Mouse (Mus musculus): ENCODE measurements around the gene Npas2.

Npas2 gene

DNA sequence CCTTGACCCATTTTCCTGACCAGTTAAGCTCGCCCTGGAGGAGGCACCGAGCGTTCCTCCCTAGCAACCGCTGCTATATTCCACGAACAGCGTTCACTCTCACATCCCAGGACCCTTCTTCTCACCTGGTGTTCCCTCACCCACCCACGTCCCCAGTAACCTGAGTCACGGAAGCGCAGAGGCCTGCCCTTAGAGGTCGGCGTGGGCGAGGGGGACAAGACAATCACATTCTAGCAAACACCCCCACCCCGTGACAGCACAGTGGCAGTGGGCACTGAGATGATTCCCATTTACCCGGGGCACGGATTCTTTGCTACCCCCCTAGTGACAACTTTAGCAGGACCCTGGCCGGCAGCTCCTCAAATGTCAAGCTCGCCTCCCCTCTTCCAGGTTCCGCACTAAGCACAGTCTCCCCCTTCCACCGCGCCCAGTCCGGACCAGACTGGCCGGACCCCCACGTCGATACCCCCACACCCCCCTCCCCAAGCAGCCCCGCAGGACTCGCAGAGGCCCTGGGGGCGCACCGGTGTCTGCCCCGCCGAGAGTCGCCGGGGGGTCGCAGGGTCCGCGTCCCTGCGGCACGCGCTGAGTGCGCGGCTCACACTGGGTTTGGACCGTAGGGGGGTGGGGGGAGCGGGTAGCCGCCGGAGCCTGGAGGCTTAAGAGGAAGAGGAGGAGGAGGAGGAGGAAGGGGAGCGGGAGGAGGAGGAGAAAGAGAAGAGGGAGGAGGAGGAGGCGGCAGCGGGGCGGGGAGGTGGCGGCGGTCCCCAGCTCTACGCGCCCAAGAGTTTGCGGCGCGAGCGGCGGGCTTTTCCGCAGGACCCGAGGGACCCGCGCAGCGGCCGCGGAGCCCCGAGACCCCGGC is at the start of gene Npas2:
Npas2 (plus strand) TSS at position 735 of the 865 bp plus-strand sequence.
- DNase-seq (ENCODE audit: low read depth): no peak

- no peak for DNase-seq (ENCODE audit: low read depth)
Measured at GRCm38 (mm10) chr1:39156778-39157177, 36.8 kb upstream of the Npas2 start.

DNA sequence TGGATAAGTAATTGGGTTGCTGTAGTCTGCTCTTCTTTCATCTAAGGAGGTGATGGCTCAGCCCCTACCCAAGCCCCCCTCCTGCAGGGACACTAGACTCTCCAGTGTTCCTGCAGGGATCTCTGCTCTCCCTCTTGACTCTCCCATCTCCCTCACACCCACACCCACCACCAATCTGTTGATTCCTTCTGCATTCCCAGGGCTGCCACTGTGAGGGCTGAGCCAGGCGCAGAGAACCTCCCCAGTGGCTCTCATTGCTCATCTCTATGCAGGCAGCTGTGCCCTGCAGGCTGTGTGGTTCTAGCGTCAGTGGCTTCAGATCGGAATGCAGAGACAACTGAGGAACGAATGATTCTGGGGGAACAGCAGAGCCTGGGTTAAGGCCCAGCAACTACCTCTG is 33.4 kb upstream of the Npas2 start:
- DNase-seq (ENCODE audit: low read depth): no peak

GRCm38 (mm10) chr1:39163077-39163476 is 30.5 kb upstream of the Npas2 start:
- no peak for DNase-seq (ENCODE audit: low read depth)

GRCm38 (mm10) chr1:39176690-39177089 is 16.8 kb upstream of the Npas2 start:
- DNase-seq (ENCODE audit: low read depth): no peak

DNA sequence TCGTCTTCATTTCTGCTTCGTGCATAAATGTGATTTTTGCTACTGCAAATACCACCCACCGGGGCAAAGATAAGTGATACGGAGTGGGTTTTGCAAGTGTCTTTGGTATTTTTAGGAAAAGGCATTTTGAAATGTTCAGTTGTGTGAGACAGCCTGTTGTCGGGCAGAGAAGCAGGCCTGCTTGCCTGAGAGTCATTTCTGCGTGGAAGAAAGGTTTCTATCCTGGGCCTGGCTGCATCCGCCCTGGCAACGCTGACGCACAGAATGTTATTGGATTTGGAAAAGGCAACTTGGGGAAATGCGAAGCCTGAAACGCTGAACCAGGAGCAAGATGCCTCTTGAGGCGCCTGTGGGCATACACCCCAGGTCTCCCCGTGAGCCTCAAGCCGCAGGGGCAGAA is 16.3 kb upstream of the Npas2 start:
- no peak for DNase-seq (ENCODE audit: low read depth)

DNA sequence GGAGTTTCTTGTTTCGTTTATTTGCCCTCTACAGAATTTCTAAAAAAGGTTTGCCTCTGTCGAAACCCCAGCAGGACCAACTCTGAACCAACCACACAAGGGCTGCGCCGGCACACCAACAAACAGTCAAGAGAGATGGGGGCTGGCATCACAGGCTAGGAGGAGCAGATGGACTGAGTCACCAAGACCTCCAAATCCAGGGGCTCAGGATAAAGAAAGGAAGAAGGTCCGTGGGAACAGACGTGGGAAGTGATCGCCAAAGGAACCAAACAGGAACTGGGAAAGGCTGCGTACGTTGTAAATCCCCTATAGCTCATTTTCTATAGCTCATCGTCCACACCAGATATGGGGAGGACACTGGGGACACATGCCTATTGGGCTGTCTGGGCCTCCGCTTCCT is 13.7 kb upstream of the Npas2 start:
- no peak for DNase-seq (ENCODE audit: low read depth)

DNA sequence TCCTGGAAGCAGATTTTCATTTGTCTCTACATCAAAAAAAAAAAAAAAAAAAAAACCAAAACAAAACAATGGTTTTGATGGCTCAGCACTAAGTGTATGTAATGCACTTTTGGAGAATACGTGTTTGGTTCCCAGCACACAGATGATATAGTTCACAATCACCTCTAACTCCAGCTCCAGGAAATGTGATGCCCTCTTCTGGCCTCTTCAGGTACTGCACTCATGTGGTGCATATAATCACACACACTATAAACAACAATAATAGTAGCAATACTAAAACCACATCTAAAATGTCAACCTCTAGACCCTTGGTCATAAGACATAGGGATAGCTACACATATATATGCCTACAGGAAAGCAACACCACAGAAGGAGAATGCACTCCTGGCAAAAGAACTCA is 13.0 kb upstream of the Npas2 start:
- no peak for DNase-seq (ENCODE audit: low read depth)

- DNase-seq (ENCODE audit: low read depth): no peak
Measured at GRCm38 (mm10) chr1:39181901-39182300, 11.6 kb upstream of the Npas2 start.

GRCm38 (mm10) chr1:39185833-39186232 is 7.7 kb upstream of the Npas2 start:
- no peak for DNase-seq (ENCODE audit: low read depth)

DNA sequence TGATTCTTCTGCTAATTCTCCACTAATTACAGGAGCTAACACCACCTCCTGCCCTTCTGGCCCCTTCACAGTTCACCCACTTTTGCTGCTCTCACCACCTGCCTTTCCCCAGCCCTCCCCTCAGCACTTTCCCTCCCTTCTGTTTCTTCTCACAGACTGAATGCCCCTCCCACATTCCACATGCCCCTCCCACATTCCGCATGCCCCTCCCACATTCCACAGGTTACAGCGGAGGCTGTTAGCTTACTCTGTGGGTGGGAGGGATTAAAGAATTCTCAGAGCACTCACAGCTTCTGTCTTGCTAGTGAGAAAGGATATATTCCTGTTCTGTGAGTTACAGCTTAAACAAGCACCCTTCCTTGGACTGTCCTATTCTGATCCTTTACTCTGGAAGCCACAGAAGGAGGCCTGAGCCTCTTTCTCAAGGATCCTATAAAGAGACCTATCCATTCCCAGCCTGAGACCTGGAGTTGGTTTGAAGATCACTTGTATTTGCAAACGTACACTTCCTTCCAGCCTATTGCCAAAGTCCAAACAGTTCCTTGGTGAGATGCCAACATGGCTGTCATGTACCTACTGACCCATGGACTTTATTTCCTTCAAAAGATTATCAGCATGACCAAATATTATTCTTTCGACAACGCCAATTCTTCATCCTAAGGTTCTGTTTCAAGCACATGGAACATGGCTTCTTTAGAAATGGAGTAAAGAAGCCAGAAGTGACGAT is 6.7 kb upstream of the Npas2 start:
- no peak for DNase-seq (ENCODE audit: low read depth)

GRCm38 (mm10) chr1:39191122-39191521 is 2.4 kb upstream of the Npas2 start:
- DNase-seq (ENCODE audit: low read depth): no peak

- DNase-seq (ENCODE audit: low read depth): no peak
Measured at GRCm38 (mm10) chr1:39192460-39192996, 1.0 kb upstream of the Npas2 start.

DNA sequence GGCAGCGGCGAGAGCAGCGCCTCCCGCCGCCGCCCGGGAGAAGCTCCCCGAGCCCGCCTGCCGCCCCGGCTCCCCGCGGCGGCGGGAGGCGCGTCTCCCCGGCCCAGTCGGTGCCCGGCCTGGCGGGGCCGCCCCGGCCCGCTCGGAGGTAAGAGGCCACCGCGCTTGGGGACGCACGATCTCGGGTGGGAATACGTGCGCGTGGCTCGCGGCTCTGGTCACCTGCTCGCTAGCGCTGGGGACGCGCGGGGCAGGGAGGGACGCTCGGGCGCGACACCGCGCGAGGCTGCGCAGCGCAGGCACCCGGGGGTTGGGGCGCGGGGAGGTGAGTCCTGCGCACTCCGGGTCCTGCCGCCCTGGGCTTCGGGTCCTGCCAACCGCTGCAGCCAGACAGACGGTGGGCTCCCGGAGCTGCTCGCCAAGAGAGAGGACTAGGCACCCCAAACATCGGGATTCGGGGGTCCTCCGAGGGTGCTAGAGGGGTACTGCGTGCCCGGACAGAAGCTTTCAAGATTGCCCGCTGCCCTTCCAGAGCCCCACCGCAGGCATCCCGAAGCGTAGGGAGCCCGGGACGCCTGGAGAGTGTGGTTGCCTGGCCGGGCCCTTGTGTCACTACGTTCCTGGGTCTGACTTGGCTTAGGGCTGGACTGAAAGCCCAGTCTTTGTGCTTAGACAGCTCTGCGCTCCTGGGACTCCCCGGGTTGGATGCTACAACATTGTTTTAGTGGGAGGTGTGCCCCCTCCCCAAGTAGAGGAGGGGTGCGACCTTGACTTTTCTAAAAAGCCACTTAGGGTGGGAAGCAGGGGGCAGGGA is 538 bp downstream of the Npas2 start:
- no peak for DNase-seq (ENCODE audit: low read depth)

- DNase-seq (ENCODE audit: low read depth): no peak
Measured at GRCm38 (mm10) chr1:39194959-39195358, 1.4 kb downstream of the Npas2 start.

DNA sequence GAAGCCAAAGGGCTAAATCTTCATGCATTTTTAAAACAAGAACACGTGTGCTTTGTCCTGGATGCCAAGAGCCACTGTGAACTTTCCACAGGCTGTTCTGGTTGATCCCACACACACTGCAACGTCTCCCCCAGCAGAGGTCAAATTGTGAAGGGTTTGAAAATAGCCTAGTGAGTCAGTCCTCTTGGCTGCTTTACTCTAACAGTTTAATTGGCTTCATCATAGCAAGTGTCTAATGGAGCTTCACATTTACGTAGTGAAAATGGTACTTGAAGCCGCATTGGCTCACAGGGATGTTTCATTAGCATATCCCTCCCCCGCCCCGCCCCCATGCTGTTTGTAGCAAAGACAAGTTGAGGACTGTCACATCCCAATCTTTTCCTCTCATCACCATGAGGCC is 2.6 kb downstream of the Npas2 start:
- no peak for DNase-seq (ENCODE audit: low read depth)

DNA sequence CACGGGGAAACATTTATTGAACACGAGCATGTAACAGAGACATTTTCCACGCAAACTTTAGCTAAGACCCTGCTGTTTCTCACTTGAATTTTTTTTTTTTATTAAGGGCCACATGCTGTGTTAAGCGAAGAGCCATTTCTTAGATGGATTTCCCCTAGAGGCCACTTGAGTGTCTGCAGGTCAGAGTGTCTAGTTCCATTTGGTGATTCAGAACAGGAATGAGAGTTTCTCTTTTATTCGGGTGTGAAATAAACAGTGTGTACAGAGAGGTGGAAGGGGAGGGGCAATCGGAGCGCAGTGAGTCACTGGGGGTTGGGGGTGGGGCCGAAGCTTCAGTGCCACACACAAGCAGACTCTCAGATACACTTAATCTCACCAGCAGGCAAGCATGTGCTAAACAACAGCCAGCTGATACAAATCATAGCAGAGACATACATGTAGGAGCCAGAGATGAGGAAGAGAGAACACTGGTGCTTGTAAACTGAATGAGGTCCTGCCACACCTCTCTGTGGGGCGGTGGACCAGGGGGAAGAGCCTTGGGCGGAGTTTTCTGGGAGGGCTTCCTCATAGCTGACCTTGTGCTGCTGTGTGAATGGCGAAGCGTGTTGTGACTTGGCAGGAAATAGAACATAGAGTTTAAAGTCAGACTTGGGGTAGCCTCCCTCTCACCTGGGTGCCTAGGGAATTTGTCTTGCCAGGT is 3.3 kb downstream of the Npas2 start:
- no peak for DNase-seq (ENCODE audit: low read depth)

- DNase-seq (ENCODE audit: low read depth): no peak
Measured at GRCm38 (mm10) chr1:39205021-39205420, 11.5 kb downstream of the Npas2 start.

GRCm38 (mm10) chr1:39205697-39206096 is 12.2 kb downstream of the Npas2 start:
- no peak for DNase-seq (ENCODE audit: low read depth)

DNA sequence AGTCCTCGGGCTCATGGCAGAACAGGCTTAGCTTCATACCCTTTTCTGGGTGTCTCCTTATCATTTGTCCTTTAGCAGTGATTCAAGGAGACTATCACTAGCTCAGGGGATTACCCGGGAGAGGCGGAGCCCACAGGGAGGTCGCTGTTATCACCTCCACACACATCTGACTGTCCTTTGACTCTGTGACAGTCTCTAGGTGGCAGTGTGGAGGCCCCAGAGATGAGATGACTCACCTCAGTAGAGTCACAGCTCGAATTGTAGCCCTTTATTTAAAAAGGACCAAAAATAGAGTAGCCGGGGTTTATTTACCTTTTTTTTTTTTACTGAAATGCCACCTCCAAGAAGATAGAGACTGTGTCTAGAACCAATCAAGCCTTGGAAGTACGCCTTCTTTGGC is 13.4 kb downstream of the Npas2 start:
- peak; percentile 16 for DNase-seq (ENCODE audit: low read depth)

DNA sequence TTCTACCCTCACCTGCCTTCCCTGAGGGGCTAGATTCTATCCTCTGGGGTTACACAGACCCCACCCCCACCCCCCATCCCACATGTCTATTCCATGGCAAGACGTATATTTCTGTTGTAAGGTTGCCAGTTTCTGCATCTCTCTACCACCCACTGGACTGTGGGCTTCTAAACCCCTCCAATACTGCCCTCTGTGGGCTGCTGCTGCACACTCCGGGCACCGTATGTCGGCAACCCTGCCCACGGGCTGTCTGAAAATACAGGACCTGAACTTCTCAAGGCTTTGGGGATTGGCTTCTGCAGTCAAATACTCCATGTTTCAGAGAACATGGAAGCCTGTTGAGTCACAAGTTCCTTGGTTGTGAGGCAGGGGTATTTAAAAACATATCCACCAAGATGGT is 17.4 kb downstream of the Npas2 start:
- DNase-seq (ENCODE audit: low read depth): no peak

DNA sequence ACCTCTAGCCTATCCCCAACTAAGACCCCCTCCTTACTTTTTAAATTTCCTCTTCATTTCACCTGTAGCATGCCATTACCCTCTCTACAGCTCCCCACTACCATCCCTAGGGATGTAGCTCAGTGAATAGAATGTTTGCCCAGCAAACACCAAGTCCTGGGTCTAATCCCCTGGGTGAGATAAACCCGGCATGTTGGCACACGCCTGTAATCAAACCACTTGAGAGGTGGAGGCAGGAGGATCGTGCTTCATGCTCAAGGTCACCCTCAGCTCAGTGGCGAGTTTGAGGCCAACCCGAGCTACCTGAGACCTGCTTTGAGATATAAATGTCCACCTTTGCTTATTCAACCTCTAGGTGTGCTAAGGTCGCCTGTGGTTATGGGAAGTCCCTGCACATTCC is 19.5 kb downstream of the Npas2 start:
- no peak for DNase-seq (ENCODE audit: low read depth)
